Mouse (Mus musculus) kidney, postnatal 36 days (tissue): ENCODE measurements at regions not wholly inside any gene's neighbourhood (a gene's known extent, or its start where the extent isn't known, plus 50 kb on each side); places are given as distances from the start of the nearest gene placed in this dataset.
"Not testable (repeated sequence)": the region's sequence is repeated elsewhere in the genome, so short reads cannot be mapped to it uniquely, and the experiment has no call there.

Source experiments
- DNase-seq, 2 experiments: peaks; one replicate each; pipeline ENCODE4 v3.0.0; 2021 to 2022; ENCODE audit warnings: mixed read lengths in 2 of 2

DNA sequence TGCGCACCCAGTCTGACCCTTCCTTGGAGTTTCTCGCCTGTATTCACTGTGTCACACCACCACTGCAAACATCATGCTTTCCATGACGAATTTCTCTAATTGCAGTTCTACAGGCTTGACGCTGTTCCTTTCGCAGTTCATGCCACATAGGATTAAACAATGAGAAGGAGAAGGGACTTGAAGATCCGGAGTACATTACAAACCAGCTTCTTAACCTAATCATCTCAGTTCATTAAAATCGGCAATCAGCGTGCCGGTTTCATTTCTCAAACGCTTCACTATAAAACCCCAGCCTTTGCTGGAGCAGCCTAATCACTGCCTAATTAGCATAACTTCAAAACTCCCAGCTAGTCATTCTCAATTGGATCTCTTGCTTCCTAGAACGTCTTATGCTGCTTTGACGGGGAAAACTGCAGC is 196.5 kb upstream of the Slc7a11 start:
- no peak for DNase-seq

DNA sequence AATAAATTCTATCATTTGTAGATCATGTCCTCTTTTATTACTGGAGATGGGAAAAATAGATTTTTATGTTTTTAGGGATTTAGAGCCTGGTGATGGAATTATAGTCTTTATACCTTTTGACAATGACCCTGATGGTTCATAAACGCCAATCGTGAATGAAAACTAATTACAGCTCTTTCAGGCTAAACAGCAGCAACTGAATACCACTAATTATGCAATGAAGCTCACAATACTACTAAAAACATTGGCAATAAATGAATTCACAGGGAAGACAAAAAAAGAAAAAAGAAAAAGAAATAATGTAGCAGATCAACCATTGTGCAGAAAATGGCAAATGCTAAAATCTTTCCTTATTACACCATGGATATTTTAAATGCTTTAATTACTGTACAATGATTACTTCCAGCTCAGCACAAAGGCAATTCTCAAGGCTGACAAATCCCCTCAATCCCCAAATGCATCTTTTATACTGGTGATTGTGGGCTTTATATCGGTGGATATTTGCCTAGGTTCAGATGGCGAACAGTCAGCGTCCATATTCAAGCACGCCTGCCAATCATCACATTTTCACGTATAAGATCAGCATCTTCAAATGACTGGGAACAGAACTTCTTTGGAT is 191.2 kb upstream of the Slc7a11 start:
- no peak for DNase-seq

DNA sequence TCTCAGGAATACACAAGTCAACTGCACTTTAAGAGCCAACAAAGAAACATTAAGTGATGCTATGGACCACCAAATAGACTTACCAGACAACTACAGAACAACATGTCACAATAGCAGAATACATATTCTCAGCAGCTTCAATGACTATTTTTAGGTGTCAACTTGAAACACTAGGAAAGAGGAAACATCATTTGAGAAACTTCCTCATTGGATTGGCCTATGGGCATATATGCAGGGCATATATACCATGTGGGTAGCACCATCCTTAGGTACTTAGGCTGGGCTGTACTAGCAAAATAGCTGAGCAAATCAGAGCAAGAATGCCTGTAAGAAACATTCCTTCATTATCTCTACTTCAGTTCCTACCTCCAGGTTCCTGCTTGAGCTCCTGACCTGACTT is 187.9 kb upstream of the Slc7a11 start:
- DNase-seq: no peak

DNA sequence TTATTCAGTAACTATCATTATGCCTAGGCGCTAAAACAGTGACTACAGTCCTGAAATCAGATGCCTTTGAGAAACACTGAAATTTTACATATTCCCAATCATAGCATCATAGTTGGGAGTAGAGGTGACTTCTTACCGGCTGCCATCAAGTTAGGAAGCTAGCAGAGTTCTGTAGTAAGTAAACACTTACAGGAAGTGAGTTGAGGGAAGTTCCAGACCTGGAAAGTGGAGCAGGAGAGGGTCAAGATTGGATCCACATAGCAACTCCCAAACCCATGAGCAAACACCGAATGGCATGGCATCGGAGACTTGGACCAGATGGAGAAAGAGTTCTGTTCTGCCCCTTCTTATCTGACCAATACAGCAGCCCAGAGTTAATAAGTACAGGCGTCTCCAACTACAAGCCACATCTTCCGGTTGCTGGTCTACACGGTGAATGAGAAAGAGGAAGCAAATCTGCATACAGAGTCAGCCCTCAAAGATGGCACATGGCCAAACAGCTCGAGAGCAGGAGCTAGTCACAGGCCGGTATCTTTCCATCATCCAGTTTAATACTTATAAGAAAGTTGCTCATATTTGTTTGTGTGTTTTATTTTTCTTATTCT is 184.8 kb upstream of the Slc7a11 start:
- DNase-seq: peak; percentile 6 to 36

DNA sequence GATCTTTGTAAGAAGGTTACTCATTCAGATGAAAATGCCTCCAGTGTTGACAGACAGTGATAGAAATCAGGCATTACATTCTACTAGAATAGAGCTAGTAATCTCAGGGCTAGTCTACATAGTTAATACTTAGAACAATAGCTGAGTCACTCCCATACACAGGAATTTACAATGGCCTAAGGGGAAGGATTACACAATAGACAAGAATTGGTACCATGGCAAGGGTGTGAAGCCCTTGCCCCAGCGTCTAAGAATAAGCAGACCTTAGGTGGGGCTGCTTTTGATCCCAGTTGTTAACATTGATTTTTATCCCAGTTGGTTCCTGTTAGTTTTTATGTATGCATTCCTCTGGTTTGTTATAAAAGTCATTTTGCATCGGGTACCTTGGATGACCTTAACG is 177.8 kb upstream of the Slc7a11 start:
- DNase-seq: not testable (repeated sequence)

DNA sequence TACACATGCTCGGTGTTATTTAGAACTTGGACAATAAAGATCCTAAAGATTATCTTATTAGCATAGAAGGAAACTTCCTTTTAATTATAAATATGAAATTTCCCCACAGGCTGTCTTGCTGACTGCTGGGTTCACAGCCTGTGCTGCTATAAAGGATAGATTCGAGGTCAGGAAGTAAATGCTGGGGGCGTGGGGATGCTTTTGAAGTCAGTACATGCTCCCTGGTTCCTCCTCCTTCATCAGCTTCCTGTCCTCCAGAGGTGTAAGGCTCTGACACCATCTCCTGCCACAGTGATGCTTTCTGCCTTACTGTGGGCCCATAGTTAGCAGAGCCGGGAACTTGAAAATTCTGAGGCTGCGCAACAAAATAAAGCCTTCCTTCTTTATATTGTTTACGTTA is 175.6 kb upstream of the Slc7a11 start:
- no peak for DNase-seq

DNA sequence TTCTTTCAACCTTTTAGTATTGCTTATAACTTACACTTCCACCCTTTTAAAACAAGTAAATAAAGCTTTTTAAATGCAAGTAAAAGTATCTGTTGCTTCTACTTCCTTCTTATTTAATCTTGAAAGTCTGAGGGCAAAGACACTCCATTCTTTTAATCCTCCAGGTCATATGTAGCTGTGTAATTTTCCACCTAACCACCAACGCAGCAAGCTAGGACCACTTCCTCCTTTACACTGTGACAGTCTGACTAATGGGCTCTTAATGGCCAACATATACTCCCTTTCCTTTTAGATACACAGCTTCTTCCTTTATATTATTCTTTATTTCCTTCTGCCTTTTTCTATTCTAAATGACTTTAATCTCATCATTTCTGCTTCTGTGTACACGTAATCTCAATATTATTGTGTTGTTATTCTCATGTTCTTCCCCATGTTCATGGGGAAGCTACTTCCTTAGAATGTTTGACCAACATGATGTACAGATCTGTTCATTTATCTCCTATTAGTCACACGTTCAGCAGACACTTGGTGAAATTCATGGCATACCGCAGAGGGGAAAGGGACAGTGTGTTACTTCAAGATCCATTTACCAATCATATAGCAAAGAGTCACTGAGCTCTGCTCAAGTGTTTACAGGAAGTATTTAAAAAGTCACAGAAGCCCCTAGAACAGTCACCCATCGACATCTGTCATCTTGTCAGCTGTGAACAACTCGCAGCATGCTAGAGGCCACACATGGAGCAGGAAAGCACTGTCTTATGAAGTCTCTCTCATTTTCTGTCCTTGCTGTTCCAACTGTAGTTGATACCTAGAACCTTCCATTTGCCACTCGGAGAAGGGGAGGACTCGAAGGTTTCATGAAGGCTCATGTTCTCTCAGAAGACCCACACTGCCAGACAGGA is 172.2 kb upstream of the Slc7a11 start:
- DNase-seq: no peak

DNA sequence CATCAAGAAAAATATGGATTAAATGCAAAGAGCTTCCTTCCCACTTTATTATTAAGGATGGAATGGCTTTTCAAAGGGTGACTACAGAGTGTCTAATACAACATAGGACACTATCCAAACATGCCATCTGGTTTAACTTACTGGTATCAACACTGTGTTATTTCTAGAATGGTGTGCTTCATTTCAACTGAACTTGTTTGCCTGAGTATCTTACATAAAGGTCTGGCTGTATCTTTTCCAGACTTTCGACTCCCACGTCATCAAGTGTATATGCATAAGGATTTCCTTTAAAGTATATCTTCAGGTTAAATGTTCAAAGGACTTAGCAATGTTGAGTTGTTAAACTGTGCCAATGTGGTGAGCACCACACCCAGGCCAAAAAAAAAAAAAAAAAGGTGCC is 169.6 kb upstream of the Slc7a11 start:
- no peak for DNase-seq

DNA sequence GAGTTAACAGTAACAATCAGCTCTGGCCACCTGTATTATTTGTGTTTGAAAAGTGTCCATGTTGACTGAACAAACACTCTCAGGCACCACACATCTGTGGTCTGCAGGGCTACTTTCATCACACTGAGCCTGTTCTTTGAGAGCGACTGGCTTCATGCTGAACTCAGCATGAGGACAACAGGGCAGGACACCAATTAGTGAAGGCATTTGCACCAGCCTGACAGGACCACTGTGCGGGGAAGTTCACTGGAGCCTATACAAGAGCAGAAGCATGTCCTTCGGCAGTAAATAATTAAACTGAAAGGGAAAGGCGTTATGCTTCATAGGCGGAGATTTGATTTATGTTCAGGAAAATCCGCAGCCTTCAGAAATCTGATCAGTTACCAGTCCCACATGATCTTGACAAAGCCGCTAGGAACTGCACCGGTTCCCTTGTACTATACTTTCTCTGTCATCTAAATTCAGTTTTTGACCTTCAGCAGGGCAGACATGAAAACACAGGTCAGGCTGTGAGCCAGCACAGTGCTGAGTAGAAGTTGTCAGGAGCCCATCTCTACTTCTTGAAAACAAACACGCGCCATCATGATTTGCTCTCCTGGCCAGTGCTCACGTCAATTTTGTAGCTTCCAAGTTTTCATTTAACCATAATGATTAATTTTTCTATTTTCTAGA is 166.1 kb upstream of the Slc7a11 start:
- peak; percentile 15 to 22 for DNase-seq

DNA sequence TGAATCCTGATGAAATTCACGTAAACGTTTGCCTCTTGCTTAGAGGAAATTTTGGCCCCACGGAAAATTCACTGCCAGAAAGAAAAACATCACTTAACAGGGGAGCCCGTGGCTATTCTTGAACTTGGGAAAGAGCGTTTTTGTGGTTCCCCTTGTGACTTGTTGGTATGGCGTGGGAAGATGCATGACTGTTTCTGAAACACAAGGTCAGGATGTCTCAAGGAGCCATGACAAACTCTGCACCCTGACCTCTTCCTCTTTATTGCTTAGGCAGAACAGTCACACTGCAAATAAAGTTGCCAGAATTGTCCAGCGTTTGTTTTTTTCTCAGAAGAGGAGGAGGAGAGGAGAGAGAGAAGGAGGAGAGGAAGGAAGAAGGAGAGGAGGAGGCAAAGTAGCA is 164.3 kb upstream of the Slc7a11 start:
- no peak for DNase-seq

DNA sequence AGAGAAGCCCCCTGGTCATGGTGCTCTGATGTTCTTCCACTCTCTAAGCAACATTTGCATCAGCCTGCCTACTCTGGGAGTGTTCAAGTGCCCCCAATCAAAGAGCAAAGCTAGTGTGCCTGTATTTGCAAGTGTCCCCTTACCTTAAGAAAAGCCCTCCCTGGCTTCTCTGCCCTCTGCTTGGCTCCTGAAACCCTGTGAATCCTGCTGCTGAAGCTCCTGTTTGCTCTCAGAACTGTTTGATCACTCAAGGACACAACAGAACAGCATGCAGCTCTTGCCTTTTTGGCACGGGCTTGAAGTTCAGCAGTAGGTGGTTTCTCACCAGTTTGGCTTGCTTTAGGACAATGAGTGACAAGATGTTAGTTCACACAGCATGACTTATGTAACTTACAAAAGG is 163.6 kb upstream of the Slc7a11 start:
- DNase-seq: peak in 1 of 2 experiments; percentile 4

DNA sequence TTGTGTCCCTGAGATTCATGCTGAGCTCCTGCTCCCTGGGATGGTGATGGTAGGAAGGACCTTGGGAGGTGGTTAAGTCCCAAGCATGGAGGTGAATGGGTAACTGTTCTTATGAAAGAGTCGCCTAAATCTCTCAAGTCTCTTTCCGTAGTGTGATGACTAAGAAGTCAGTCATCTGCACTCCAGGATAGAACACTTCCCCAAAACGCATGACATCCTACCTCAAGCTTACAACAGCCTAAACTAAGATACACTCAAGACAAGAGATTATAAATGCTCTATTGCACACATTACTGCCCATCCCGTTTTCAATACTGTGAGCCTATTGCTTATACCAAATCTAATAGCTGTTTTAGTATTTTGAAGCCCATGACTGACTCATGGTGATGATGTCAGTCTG is 162.3 kb upstream of the Slc7a11 start:
- DNase-seq: no peak

DNA sequence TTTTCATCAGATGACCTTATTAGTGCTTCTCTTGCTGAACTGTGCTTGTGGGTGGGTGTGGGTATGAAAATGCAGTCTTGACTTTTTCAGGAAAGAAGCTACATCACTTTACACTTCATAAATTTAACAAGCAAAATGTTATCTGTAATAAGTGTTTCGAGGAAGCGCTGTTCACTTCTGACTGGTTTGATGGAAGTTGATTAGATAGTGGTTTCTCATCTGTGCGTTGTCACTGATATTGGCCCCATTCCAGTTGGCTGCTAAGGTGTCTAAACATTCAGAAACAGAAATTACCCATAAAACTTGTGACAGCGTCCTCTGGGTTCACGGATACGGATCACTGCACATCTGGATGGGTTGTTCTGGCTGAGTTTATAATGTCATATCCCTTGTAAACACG is 159.8 kb upstream of the Slc7a11 start:
- DNase-seq: peak; percentile 3 to 22

DNA sequence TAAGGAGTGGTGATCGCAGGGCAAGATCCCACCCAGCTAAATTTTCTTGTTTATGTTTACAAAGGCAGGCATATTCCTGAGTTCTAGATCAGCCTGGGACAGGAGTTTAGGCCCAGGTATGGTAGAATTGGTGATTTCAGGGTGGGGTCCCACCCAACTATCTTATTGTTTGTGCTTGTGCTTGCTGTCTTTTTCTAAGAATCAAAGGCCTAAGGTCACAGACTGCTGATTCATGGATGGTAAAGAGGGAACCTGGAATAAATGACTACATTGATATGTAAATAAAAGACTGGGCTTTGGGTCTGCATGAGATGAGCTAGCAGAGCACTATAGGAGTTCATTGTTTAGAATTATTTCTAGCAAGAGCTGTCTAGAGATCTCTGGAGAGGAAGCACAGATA is 152.3 kb upstream of the Slc7a11 start:
- DNase-seq: no peak

DNA sequence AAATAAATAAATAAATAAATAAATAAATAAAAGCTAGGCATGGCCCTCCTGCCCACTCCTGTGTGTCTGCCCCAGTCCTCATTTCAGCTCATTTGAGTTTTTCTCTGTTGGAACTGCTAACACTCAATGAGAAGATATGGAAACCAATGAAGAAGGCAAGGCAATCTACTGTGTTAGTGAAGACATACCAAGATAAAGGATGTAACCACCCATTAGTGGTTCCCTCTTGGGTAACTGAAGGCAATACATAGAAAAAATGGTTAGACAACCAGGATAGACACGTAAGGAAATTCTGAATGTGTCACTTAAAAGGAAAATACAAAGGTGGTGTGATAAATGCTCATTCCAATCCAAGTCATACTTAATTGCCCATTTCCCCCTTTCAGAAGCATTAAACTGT is 140.9 kb upstream of the Slc7a11 start:
- DNase-seq: no peak

DNA sequence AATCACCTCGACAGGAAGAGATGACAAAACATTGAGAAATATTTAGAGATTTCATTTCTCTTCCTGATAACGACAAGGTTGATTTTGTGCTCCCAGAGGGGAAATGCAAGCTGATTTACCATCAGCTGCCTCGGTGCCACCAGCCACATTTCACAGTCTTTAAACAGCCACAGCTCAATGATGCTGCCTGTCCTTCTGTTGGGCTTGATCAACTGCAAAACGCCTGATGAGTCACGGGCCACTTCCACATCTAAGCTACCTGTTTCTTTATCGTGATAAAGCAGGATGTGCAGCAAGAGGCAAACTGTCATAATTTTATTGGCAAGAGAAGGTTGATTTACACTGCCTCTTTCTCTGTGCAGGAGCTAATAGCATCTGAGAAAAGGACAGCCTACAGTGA is 140.1 kb upstream of the Slc7a11 start:
- no peak for DNase-seq

DNA sequence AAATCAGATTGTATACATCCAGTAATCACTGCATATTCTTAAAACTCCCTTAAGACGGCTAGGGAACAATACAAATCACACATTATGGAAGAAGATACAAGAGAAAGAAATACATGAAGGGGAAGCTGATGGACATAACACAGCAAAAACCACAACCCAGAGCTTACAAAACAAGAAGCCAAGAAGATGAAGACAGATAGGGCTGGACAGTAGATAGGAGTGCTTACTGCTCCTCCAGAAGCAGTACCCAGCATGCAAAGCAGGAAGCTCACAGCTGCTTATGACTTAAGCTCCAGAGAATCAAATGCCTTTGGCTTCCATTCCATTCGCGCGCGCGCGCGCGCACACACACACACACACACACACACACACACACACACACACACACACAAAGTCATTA is 131.0 kb upstream of the Slc7a11 start:
- no peak for DNase-seq

DNA sequence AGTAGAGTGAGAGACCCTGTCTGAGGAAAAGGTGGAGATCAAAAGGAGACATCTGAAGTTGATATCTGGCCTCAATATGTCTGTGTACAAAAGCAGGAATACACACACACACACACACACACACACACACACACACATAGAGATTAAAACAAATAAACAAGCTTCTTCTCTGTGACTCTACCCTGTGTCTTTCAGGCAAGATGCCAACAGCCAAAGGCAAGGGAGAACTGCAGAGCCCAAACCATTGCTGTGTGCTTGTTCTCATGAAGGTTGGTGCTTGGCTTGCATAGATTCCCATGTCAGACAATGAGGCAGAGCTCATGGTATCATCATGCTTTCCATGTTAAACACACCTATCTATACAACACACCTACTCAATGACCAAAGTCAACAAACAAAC is 126.6 kb upstream of the Slc7a11 start:
- no peak for DNase-seq

DNA sequence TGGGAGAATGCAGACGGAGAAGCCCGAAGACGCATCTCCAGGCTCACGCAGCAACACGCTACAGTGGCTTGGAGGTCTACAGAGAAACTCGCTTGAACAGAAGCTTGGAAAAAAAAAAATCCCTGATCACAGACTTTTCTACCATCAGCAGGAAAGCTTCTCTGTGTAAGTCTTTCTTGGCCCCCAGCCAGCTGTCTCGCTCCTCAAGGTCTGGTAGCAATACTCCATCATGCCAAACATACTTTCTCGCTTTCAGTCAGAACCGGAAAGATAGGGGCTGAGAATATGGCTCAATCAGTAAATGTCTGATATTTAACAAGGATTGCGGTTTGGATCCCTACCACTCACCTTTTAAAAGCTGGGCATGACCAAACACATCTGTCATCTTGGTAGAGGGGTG is 126.2 kb upstream of the Slc7a11 start:
- peak in 1 of 2 experiments; percentile 2 for DNase-seq

DNA sequence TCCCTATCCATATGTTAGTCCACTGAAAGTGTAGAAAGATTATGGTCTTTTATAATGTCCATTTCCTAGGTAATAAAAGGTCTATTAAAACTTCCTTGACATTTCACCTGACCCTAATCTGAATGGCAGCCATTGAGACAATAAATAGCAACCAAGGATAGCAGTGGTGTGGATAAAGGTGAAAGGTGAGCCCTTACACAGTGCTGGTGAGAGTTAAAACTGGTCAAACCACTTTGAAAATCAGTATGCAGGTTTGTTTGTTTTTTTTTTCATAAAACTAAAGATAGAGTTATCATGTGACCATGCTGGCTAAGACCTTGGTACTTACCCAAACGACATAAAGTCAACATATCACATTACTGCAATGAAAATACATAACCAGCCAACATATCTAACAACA is 110.7 kb upstream of the Slc7a11 start:
- DNase-seq: no peak

DNA sequence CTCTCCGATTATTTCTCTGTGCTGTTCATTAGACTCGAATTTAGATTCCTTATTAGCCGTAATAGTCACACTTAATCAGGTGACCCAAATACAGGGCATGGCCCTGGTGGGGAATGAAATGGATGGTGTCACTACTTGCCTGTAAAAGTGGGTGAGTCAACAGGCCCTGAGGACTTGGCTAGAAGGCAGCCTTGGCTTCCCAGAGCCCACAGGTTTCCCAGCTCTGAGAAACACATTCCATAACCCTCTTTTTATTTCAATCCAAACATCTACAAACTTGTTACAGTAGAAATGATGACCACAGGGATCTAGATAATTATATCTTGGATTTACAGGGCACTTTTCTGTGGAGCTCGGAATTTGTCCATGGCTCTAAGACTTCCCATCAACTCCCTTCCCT is 105.2 kb upstream of the Slc7a11 start:
- DNase-seq: no peak

DNA sequence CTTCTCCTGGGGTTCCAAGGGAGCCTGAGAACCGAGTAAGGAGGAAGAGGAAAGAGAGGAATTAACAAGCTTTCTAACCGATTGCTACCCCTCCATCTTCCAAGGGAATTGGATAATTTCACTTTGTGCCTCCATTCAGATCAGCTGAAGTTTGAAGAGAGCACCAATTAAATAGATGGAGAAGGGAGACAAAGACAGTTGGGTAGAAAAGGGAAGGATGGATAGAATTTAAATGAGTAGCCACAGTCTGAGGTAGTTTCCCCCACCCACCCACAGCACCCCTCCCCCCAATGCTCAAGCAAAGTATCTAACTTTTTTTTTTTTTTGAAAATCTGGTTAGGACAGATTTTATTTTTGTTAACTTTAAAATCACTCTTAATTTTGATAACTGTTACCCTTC is 87.2 kb upstream of the Slc7a11 start:
- no peak for DNase-seq

DNA sequence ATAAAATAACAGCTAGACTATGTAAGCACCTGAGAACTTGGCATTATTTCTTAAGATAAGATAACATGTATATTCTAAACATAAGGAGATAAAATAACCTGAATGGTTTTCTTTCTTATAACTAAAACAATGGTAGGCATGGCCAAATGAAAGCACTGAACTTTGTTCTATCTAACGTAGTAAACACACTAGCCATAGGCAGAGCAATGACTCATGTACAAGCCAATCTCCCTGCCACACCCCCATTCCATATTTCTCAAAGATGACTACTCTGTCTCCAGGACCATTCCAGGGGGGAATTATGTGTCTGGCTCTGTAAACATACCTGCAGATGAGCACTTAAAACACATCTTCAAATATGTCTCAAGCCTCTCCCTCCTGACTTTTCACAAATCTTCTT is 80.6 kb upstream of the Slc7a11 start:
- no peak for DNase-seq

DNA sequence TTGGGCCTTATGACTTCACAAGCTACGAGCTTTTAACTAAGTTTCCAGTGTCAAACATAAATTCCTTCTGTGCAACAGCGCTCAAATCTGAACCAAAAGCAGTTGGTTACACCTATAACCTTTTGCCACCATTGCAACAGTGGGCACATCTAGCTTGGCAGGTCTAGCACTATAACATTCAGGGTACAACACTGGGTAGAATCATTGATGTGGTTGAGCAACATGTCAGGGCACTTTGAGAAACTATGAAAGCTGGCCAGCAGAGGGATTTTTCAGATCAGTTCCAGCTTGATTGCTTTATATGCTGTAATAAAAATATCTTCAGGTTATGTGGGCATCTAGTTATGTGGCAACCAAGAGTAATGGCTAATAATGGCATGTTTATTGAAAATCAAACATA is 63.8 kb upstream of the Slc7a11 start:
- no peak for DNase-seq
